Mouse (Mus musculus): ENCODE data around the gene Recql. TPM values are rescaled to one million over a fixed set of nuclear protein-coding genes. Genes with fewer than 3 reads are reported as not detected.
A peak's percentile ranks its signal among the peaks of the same experiment; 100 is the strongest.

Gene Recql
- total and polyA plus RNA-seq, 2 experiments from 2014 or later = 3.1 to 8.6 TPM

- 51% methylated on average over 2 of the region's 2 CpGs for WGBS
- no peak overlapping the region for H3K27ac ChIP-seq (ENCODE audit: low read depth)
Observed at GRCm38 (mm10) chr6:142338961-142339360, 47.9 kb downstream of the Recql start.

GRCm38 (mm10) chr6:142329201-142329600, 57.7 kb downstream of the Recql start:
- Histone ChIP-seq H3K4me2 (ENCODE audit: low read depth, low read length) (no peak overlapping the region), H3K27ac (ENCODE audit: low read depth) (no peak overlapping the region), H3K36me3 (replicated peaks; ENCODE audit: control insufficient read depth, insufficient read depth, low read length) (no peaks in the 10 kb centered on the region), H3K27me3 (ENCODE audit: control insufficient read depth, insufficient read depth, low read length) (no peaks in the 10 kb centered on the region), H3K4me1 (ENCODE audit: control insufficient read depth, insufficient read depth) (no peaks in the 10 kb centered on the region), H3K4me3 (ENCODE audit: low read depth, low read length) (no peak overlapping the region), H3K9ac (replicated peaks; ENCODE audit: low read depth, low read length) (no peak overlapping the region), H3K9me3 (replicated peaks; ENCODE audit: control insufficient read depth, low read length) (no peaks in the 10 kb centered on the region)
- WGBS = 41% methylated on average over 1 of the region's 1 CpGs
- TF ChIP-seq EP300 (IDR thresholded peaks at IDR 0.05; ENCODE audit: low read depth) (no peak), CTCF (IDR thresholded peaks at IDR 0.05; ENCODE audit: low read depth) (no peak)
- ATAC-seq (ENCODE audit: insufficient read depth, low read depth) (no peak), DNase-seq (ENCODE audit: low spot score) (no peak)

More at GRCm38 (mm10) chr6:142338961-142339360, 47.9 kb downstream of the Recql start:
- Histone ChIP-seq H3K4me3 (ENCODE audit: low read depth, low read length) (no peak overlapping the region), H3K36me3 (replicated peaks; ENCODE audit: control insufficient read depth, insufficient read depth, low read length) (no peaks in the 10 kb centered on the region), H3K4me2 (ENCODE audit: low read depth, low read length) (no peak overlapping the region), H3K27me3 (ENCODE audit: control insufficient read depth, insufficient read depth, low read length) (no peaks in the 10 kb centered on the region), H3K9me3 (replicated peaks; ENCODE audit: control insufficient read depth, low read length) (no peaks in the 10 kb centered on the region), H3K4me1 (ENCODE audit: control insufficient read depth, insufficient read depth) (no peaks in the 10 kb centered on the region), H3K9ac (replicated peaks; ENCODE audit: low read depth, low read length) (no peak overlapping the region)
- ATAC-seq (ENCODE audit: insufficient read depth, low read depth) (no peak), DNase-seq (ENCODE audit: low spot score) (no peak)
- TF ChIP-seq CTCF (IDR thresholded peaks at IDR 0.05; ENCODE audit: low read depth) = no peak
- TF ChIP-seq EP300 (IDR thresholded peaks at IDR 0.05; ENCODE audit: low read depth) = no peak

GRCm38 (mm10) chr6:142326598-142326997, 60.3 kb downstream of the Recql start:
- Histone ChIP-seq H3K4me3 (ENCODE audit: low read depth, low read length) (no peak overlapping the region), H3K4me2 (ENCODE audit: low read depth, low read length) (no peak overlapping the region), H3K9me3 (replicated peaks; ENCODE audit: control insufficient read depth, low read length) (no peaks in the 10 kb centered on the region), H3K27ac (ENCODE audit: low read depth) (no peak overlapping the region), H3K27me3 (ENCODE audit: control insufficient read depth, insufficient read depth, low read length) (no peaks in the 10 kb centered on the region), H3K4me1 (ENCODE audit: control insufficient read depth, insufficient read depth) (no peaks in the 10 kb centered on the region), H3K9ac (replicated peaks; ENCODE audit: low read depth, low read length) (no peak overlapping the region), H3K36me3 (replicated peaks; ENCODE audit: control insufficient read depth, insufficient read depth, low read length) (no peaks in the 10 kb centered on the region)
- 65% methylated on average over 3 of the region's 3 CpGs for WGBS
- no peak for DNase-seq (ENCODE audit: low spot score)
- TF ChIP-seq CTCF (IDR thresholded peaks at IDR 0.05; ENCODE audit: low read depth) = peak; percentile 21; the same call in 1 of the 2 replicates
- no peak for TF ChIP-seq EP300 (IDR thresholded peaks at IDR 0.05; ENCODE audit: low read depth)
- ATAC-seq (ENCODE audit: insufficient read depth, low read depth) = no peak

- no peaks in the 10 kb centered on the region for H3K9me3 ChIP-seq (replicated peaks; ENCODE audit: control insufficient read depth, low read length)
- no peak within 1 kb of the TSS for H3K4me3 ChIP-seq (ENCODE audit: low read depth, low read length)
- no peaks in the 10 kb centered on the region for H3K4me1 ChIP-seq (ENCODE audit: control insufficient read depth, insufficient read depth)
- no peaks in the 10 kb centered on the region for H3K27me3 ChIP-seq (ENCODE audit: control insufficient read depth, insufficient read depth, low read length)
- ATAC-seq (ENCODE audit: insufficient read depth, low read depth) = no peak
- no peak for DNase-seq (ENCODE audit: low spot score)
- no peak for TF ChIP-seq CTCF (IDR thresholded peaks at IDR 0.05; ENCODE audit: low read depth)
- no peak for TF ChIP-seq EP300 (IDR thresholded peaks at IDR 0.05; ENCODE audit: low read depth)
- H3K9ac ChIP-seq (replicated peaks; ENCODE audit: low read depth, low read length) = no peak within 1 kb of the TSS
- no peak within 1 kb of the TSS for H3K27ac ChIP-seq (ENCODE audit: low read depth)
- no peaks in the 10 kb centered on the region for H3K36me3 ChIP-seq (replicated peaks; ENCODE audit: control insufficient read depth, insufficient read depth, low read length)
- no peak within 1 kb of the TSS for H3K4me2 ChIP-seq (ENCODE audit: low read depth, low read length)
- WGBS = 37% methylated on average over 4 of the region's 4 CpGs
Observed at GRCm38 (mm10) chr6:142322881-142323280, 64.0 kb downstream of the Recql start, which contains the start of gene Slco1a5. Gene Slco1a5, minus strand, starts transcription at chr6:142322981.

- H3K27me3 ChIP-seq (ENCODE audit: control insufficient read depth, insufficient read depth, low read length) = no peaks in the 10 kb centered on the region
- TF ChIP-seq EP300 (IDR thresholded peaks at IDR 0.05; ENCODE audit: low read depth) = no peak
- ATAC-seq (ENCODE audit: insufficient read depth, low read depth) (no peak), DNase-seq (ENCODE audit: low spot score) (no peak)
- no peaks in the 10 kb centered on the region for H3K9me3 ChIP-seq (replicated peaks; ENCODE audit: control insufficient read depth, low read length)
- H3K36me3 ChIP-seq (replicated peaks; ENCODE audit: control insufficient read depth, insufficient read depth, low read length) = no peaks in the 10 kb centered on the region
- no peak overlapping the region for H3K4me2 ChIP-seq (ENCODE audit: low read depth, low read length)
- H3K4me3 ChIP-seq (ENCODE audit: low read depth, low read length) = no peak overlapping the region
- H3K27ac ChIP-seq (ENCODE audit: low read depth) = no peak overlapping the region
- H3K9ac ChIP-seq (replicated peaks; ENCODE audit: low read depth, low read length) = no peak overlapping the region
- no peaks in the 10 kb centered on the region for H3K4me1 ChIP-seq (ENCODE audit: control insufficient read depth, insufficient read depth)
Observed at GRCm38 (mm10) chr6:142317106-142317505, 69.8 kb downstream of the Recql start.

GRCm38 (mm10) chr6:142314285-142314684, 72.6 kb downstream of the Recql start:
- H3K27me3 ChIP-seq (ENCODE audit: control insufficient read depth, insufficient read depth, low read length) = no peaks in the 10 kb centered on the region
- no peak for TF ChIP-seq CTCF (IDR thresholded peaks at IDR 0.05; ENCODE audit: low read depth)
- TF ChIP-seq EP300 (IDR thresholded peaks at IDR 0.05; ENCODE audit: low read depth) = no peak
- no peak overlapping the region for H3K4me3 ChIP-seq (ENCODE audit: low read depth, low read length)
- H3K27ac ChIP-seq (ENCODE audit: low read depth) = no peak overlapping the region
- no peaks in the 10 kb centered on the region for H3K4me1 ChIP-seq (ENCODE audit: control insufficient read depth, insufficient read depth)
- DNase-seq (ENCODE audit: low spot score) (no peak), ATAC-seq (ENCODE audit: insufficient read depth, low read depth) (no peak)
- no peak overlapping the region for H3K9ac ChIP-seq (replicated peaks; ENCODE audit: low read depth, low read length)
- WGBS = 68% methylated on average over 5 of the region's 5 CpGs
- peaks cover 8% of the 10 kb centered on the region for H3K9me3 ChIP-seq (replicated peaks; ENCODE audit: control insufficient read depth, low read length)
- no peaks in the 10 kb centered on the region for H3K36me3 ChIP-seq (replicated peaks; ENCODE audit: control insufficient read depth, insufficient read depth, low read length)
- H3K4me2 ChIP-seq (ENCODE audit: low read depth, low read length) = no peak overlapping the region

Data from heart, postnatal 0 days (tissue).